Mouse (Mus musculus) midbrain, embryonic 12.5 days (tissue): Measurements from ENCODE around the gene Eln. TPM values are rescaled to one million over a fixed set of nuclear protein-coding genes. Genes with fewer than 3 reads are reported as not detected.

ENCODE experiments used
- ATAC-seq: fragments of 200-750 bp; cut with Nextera tagmentation; 2 replicates; pipeline ENCODE4 v1.8.0; 2017; ENCODE audit warnings: low read depth, moderate TSS enrichment, moderate library complexity; ENCODE audit not compliant: low FRiP score
- H3K27ac ChIP-seq: fragments of 300-500 bp; sonication (generic); replicated peaks from 2 replicates; pipeline ENCODE4 v1.5.1; 2016; ENCODE audit warnings: mild to moderate bottlenecking
- H3K27me3 ChIP-seq: fragments of 300-500 bp; sonication (generic); 2 replicates; pipeline ENCODE4 v1.6.1; 2016; ENCODE audit warnings: mild to moderate bottlenecking
- H3K36me3 ChIP-seq: fragments of 300-500 bp; sonication (generic); 2 replicates; pipeline ENCODE4 v1.6.1; 2016
- H3K4me1 ChIP-seq: fragments of 300-500 bp; sonication (generic); 2 replicates; pipeline ENCODE4 v1.6.1; 2016
- H3K4me2 ChIP-seq: fragments of 300-500 bp; sonication (generic); replicated peaks from 2 replicates; pipeline ENCODE4 v1.6.1; 2016; ENCODE audit warnings: mild to moderate bottlenecking, moderate library complexity
- H3K4me3 ChIP-seq: fragments of 300-500 bp; sonication (generic); 2 replicates; pipeline ENCODE4 v1.5.1; 2016; ENCODE audit warnings: mild to moderate bottlenecking
- H3K9ac ChIP-seq: fragments of 300-500 bp; sonication (generic); replicated peaks from 2 replicates; pipeline ENCODE4 v1.6.1; 2016; ENCODE audit warnings: mild to moderate bottlenecking, moderate library complexity
- H3K9me3 ChIP-seq: fragments of 300-500 bp; sonication (generic); 2 replicates; pipeline ENCODE4 v1.6.1; 2016; ENCODE audit warnings: mild to moderate bottlenecking
- WGBS: fragments of 180-500 bp; shearing (Covaris S2); methylation state at CpG from one replicate; pipeline ENCODE4 v1.1.7; 2016; 5-methylcytosine and 5-hydroxymethylcytosine counted together
- polyA plus RNA-seq: library from polyadenylated mRNA; unstranded; fragments of >200 nt; fragmentation: Nextera tagmentation; extraction: Ambion mirVana; gene quantifications from 2 replicates; pipeline ENCODE4 v1.2.1, GENCODE M21; 2016

Eln gene
- polyA plus RNA-seq, 1 experiment from 2014 or later, result 4.0 TPM

DNA sequence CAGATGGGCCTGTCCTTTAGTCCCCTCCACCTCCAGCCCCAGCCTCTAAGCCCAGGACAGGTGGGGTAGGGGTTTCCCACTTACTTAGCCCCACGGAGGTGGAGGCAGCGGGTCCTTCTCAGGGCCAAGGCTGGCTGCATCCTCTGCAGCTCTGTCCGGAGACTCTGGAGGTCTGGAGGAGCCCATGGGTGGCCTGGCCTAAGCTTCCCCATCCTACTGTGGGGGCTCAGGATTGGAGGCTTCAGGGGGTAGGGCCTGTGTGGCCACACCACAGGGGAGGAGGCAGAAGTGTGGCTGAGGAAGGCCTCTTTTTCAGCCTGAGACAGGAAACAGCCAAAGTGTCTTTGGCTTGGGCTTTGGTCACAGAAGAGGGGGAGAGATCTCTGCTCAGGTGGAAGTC is 69.1 kb downstream of the Eln start:
- ATAC-seq, result no peak
- no peak overlapping the region for H3K27ac ChIP-seq
- no peak overlapping the region for H3K9ac ChIP-seq
- no peak overlapping the region for H3K4me3 ChIP-seq
- 0 out of 2 replicates have a peak, but pooled peaks cover 7% of the 10 kb centered on the region for H3K27me3 ChIP-seq
- no peak overlapping the region for H3K4me2 ChIP-seq
- peaks cover 35% of the 10 kb centered on the region for H3K4me1 ChIP-seq
- H3K36me3 ChIP-seq, result peaks cover 12% of the 10 kb centered on the region
- WGBS, result 75% methylated on average over 3 of the region's 3 CpGs
- no peaks in the 10 kb centered on the region for H3K9me3 ChIP-seq

DNA sequence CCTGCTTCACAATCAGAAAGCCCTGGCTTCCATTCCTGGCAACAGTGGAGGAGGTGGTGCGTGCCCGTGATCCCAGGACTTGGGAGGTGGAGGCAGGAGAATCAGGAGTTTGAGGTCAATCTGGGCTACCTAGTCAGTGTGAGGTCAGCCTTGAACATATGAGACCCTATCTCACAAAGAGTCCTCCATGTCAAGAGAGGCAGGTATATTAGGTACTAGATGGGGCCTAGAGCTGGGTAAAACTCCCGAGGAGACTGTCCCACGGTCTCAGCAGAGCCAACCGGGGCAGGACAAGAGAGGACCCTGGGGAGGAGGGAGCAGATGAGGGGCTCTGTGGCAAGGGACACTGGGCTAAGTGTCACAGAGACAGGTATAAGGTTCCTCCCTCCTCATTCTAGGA is 69.6 kb downstream of the Eln start:
- Histone ChIP-seq H3K4me2 (no peak overlapping the region), H3K27me3 (0 out of 2 replicates have a peak, but pooled peaks cover 7% of the 10 kb centered on the region), H3K9ac (no peak overlapping the region), H3K4me3 (no peak overlapping the region), H3K36me3 (peaks cover 13% of the 10 kb centered on the region), H3K9me3 (no peaks in the 10 kb centered on the region), H3K4me1 (peaks cover 35% of the 10 kb centered on the region), H3K27ac (peak overlapping the region; percentile 92; the same call in 1 of the 2 replicates)
- ATAC-seq, result no peak
- WGBS, result 82% methylated on average over 5 of the region's 5 CpGs

DNA sequence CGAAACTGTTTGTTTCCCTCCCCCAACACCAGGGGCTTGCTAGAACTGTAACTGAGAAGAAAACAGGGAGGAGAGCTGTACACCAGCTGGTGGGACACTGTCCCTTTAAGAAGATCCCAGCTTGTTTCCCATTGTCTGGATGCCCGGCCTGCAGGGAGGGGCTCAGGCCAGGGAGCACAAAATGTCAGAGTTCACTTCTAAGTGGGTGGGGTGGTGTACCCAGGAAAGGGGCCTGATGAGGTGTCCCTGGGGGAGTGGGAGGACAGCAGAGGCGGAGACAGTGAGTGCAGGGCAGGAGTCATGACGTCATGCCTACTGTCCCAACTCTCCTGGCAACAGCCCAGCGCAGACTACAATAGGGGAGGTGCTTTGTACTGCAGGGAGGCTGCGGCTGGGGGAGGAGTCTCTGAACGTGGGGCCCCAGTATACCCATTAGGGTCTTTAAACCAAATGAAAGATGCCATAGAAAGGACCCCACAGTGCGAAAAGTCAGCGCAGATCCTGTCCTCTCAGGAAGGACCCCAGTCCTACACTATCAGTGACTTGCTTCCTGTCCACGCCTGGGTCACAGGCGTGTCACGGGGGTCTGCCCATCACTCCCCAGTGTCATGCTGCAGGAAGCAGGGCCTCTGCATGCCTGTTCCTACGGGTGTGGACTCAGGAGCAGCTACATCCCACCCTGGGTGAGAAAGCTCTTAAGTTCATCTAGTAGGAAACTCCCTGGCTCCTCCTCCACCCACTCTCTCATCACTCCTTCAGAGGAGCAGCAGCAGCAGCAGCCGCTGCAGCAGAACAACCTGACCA is 71.0 kb downstream of the Eln start:
- WGBS, result 2% methylated on average over 14 of the region's 14 CpGs
- H3K4me1 ChIP-seq, result peaks cover 44% of the 10 kb centered on the region

DNA sequence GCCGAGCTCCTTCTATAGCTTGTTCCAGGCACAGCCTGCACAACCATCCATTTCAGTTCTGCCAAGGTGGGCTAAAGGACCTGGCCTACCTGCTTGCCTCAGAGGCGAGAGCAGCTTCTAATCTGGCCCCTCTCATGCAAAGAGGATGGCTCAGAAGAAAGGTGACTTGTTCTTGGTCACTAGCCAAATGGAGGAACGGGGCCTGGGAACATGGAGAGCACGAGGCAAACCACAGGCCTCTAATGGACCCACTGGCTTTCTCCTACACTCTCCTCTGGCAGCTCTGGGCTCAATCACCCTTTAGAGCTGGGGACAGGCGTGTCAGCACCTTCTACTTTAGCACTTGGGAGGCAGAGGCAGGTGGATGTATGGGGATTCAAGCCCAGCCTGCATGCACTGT is 72.1 kb downstream of the Eln start:
- Histone ChIP-seq H3K4me3 (no peak overlapping the region), H3K27ac (peak overlapping the region; percentile 92; the same call in 1 of the 2 replicates), H3K27me3 (0 out of 2 replicates have a peak, but pooled peaks cover 7% of the 10 kb centered on the region), H3K4me1 (peaks cover 40% of the 10 kb centered on the region), H3K36me3 (peaks cover 26% of the 10 kb centered on the region), H3K9me3 (no peaks in the 10 kb centered on the region), H3K4me2 (no peak overlapping the region), H3K9ac (peak overlapping the region; percentile 63)
- WGBS, result 76% methylated on average over 5 of the region's 5 CpGs
- ATAC-seq, result no peak

More for the DNA sequence above, 71.0 kb downstream of the Eln start:
- Histone ChIP-seq H3K9ac (peak overlapping the region; percentile 63), H3K36me3 (peaks cover 22% of the 10 kb centered on the region), H3K27ac (peak overlapping the region; percentile 92), H3K4me2 (peak overlapping the region; percentile 63), H3K4me3 (peak overlapping the region; percentile 35), H3K27me3 (0 out of 2 replicates have a peak, but pooled peaks cover 7% of the 10 kb centered on the region), H3K9me3 (no peaks in the 10 kb centered on the region)
- peak; percentile 91 for ATAC-seq

DNA sequence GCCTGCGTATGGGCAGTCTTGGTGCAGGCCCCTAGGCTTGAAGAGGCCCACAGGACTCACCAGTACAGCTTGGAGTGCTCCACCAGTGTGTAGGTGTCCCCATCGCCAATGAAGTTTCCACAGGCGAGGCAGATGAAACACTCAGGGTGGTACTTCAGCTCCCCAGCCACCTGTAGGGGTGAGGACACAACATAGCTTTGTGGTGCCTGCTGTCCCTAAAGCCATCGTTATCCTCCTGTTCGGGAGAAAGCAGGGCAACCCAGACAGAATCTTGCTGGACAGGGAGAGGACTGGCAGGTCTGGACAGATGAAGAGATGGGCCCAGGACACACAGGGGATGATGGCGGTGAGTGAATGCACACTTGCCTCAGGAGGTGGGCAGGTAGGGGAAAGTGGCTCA is 74.5 kb downstream of the Eln start:
- Histone ChIP-seq H3K4me3 (no peak overlapping the region), H3K4me1 (peaks cover 34% of the 10 kb centered on the region), H3K9me3 (no peaks in the 10 kb centered on the region), H3K27me3 (0 out of 2 replicates have a peak, but pooled peaks cover 2% of the 10 kb centered on the region), H3K36me3 (peaks cover 39% of the 10 kb centered on the region), H3K9ac (no peak overlapping the region), H3K27ac (0 out of 2 replicates have a peak overlapping the region, but pooled peaks have one; percentile 66), H3K4me2 (no peak overlapping the region)
- WGBS, result 94% methylated on average over 6 of the region's 6 CpGs
- no peak for ATAC-seq

DNA sequence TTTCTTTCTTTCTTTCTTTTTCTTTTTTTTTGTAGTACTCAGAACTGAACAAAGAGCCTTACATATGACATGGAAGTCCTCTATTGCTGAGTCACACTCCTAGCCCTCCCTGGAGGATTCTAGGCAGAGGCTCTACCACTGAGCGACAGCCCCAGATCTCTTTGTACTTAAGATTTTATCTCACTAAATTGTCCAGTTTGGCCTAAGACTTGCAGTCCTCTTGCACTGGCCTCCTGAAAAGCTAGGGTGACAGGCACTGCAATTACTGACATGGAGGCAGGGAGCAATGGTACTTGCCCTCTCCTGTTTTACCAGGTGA is 75.0 kb downstream of the Eln start:
- Histone ChIP-seq H3K4me1 (peaks cover 32% of the 10 kb centered on the region), H3K4me3 (no peak overlapping the region), H3K36me3 (peaks cover 41% of the 10 kb centered on the region), H3K4me2 (no peak overlapping the region), H3K9ac (no peak overlapping the region), H3K27ac (peak overlapping the region; percentile 66; the same call in 1 of the 2 replicates), H3K9me3 (no peaks in the 10 kb centered on the region), H3K27me3 (no peaks in the 10 kb centered on the region)
- WGBS, result 79% methylated on average over 1 of the region's 1 CpGs
- no peak for ATAC-seq

DNA sequence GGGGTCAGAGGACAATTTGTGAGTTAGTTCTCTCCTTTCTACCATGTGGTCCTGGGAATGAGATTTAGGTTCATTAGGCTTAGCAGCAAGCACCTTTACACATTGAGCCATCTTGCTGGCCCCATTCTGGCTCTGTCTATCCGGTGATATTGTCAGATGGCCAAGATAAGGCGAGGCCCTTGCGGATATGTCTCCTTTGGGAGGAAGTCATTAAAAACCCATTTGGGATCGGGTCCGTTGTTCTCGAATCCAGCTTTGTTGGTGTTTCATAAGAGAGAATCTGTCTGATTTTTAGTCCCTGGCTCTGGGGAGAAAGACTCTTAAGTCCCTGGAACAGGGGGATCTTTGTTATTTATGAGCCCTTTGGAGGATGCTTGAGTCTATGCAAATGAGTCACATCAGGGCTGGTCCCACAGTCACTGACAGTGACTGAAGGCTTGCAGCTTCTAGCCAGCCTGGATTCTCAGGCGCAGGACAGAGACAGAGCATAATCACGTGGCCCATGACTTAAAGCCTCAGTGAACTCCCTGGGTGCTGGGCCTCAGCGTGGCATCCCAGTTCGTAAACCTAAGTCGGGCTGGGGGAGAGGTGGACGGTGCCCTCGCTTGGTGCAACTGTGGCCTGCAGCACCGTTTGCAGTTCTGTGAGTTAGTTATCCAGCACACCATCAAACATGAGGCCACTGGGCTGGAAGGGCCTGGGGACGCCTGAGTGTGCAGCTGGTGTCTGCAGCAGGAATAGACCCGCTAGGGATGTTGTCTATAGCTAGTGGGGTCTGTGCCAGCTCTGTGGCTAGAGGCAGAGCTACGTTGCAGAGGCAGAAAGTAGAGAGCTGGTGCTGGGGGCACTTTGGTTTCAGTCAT is 75.6 kb downstream of the Eln start:
- Histone ChIP-seq H3K27me3 (no peaks in the 10 kb centered on the region), H3K4me1 (peaks cover 26% of the 10 kb centered on the region), H3K9me3 (no peaks in the 10 kb centered on the region), H3K4me2 (no peak overlapping the region), H3K9ac (0 out of 2 replicates have a peak overlapping the region, but pooled peaks have one; percentile 7), H3K27ac (peak overlapping the region; percentile 66), H3K4me3 (no peak overlapping the region), H3K36me3 (peaks cover 45% of the 10 kb centered on the region)
- ATAC-seq, result no peak
- 60% methylated on average over 17 of the region's 17 CpGs for WGBS

DNA sequence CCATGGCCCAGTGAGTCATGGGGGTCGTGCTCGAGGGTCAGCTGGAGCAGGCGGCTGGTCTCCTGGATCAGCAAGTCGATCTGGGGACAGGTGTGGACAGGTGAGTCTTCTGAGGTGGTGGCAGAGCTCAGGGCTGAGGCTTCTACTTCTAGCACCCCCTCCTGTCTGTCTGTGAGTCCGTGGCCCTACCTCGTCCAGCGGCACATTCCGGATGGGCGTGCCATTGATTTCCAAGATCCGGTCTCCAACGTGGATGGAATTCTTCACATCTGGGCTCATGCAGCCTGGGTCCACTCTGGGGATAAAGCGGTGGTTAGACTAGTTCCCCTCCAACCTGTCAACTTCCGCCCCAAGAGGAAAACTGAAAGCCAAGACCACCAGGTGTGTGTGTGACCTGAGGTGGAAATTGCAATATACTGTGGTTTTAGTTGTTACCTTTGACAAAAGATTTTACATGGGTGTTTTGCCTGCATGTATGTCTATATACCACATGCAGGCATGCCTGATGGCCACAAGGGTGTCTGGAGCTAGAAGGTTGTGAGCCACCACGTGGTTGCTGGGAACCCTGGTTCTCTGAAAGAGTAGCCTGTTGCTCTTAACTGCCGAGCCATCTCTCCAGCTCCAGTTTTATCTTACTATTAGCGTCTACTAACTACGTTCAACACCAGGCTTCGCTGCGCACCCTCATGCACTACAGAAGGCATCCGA is 78.0 kb downstream of the Eln start:
- peaks cover 9% of the 10 kb centered on the region; the same call in 1 of the 2 replicates for H3K4me1 ChIP-seq
- no peak overlapping the region for H3K4me2 ChIP-seq
- WGBS, result 79% methylated on average over 20 of the region's 20 CpGs
- H3K27ac ChIP-seq, result no peak overlapping the region
- H3K36me3 ChIP-seq, result peaks cover 69% of the 10 kb centered on the region
- no peaks in the 10 kb centered on the region for H3K9me3 ChIP-seq
- H3K4me3 ChIP-seq, result no peak overlapping the region
- H3K27me3 ChIP-seq, result no peaks in the 10 kb centered on the region
- no peak; the same call in 1 of the 2 replicates for ATAC-seq
- no peak overlapping the region for H3K9ac ChIP-seq

DNA sequence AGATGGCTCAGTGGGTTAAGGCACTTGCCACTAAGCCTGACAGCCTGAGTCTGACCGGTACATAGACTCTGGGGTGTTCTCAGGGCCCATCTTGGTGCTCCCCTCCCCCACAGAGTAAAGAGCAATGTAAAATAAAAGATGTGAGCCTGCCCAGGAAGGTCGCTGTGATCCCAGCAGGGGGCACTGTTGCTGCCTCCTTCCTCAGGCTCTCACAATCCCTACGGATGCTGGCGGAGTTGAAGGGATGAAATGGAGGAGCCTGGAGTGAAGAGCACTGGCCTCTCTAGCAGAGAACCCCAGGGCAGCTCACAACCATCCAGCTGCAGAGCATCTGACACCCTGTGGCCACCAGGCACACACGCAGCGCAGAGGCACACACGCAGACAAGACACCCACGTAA is 78.6 kb downstream of the Eln start:
- 28% methylated on average over 8 of the region's 8 CpGs for WGBS
- H3K36me3 ChIP-seq, result peaks cover 76% of the 10 kb centered on the region
- ATAC-seq, result peak; percentile 41; the same call in 1 of the 2 replicates
- no peaks in the 10 kb centered on the region for H3K9me3 ChIP-seq
- H3K4me3 ChIP-seq, result no peak overlapping the region
- H3K9ac ChIP-seq, result no peak overlapping the region
- no peak overlapping the region for H3K27ac ChIP-seq
- no peak overlapping the region for H3K4me2 ChIP-seq
- H3K27me3 ChIP-seq, result no peaks in the 10 kb centered on the region
- peaks cover 9% of the 10 kb centered on the region; the same call in 1 of the 2 replicates for H3K4me1 ChIP-seq

DNA sequence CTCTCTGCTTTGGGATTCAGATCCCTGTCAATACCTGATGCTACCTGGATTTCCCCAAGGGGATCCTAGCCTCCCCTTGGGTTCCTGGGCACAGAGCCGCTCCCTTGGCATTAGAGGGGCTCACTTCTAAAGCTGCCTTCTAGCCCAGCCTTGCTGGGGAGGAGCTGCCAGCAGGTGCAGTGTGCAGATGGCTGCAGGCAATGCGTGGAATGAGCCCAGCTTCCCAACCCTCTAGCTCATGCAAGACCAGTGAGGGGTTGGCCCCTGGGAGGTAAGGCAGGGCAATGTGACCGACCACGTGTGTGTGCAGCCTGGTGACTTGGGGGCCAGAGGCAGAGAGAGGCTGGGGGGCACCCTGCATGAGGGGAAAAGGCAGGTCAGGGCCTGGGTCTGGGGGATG is 90.4 kb downstream of the Eln start:
- H3K36me3 ChIP-seq, result peaks cover 42% of the 10 kb centered on the region
- no peaks in the 10 kb centered on the region for H3K27me3 ChIP-seq
- no peak overlapping the region for H3K4me2 ChIP-seq
- no peak for ATAC-seq
- no peaks in the 10 kb centered on the region for H3K4me1 ChIP-seq
- no peak overlapping the region for H3K27ac ChIP-seq
- no peak overlapping the region for H3K9ac ChIP-seq
- 69% methylated on average over 4 of the region's 4 CpGs for WGBS
- no peaks in the 10 kb centered on the region for H3K9me3 ChIP-seq
- H3K4me3 ChIP-seq, result no peak overlapping the region
